Mouse (Mus musculus): Measurements from ENCODE around the gene Olfr1211. TPM values are rescaled to one million over a fixed set of nuclear protein-coding genes. Genes with fewer than 3 reads are reported as not detected.

Gene Olfr1211
- not detected in 2 replicates for polyA plus RNA-seq (2015; fragmentation: Nextera tagmentation; extraction: Ambion mirVana)

- Histone ChIP-seq H3K4me3 (no peak within 1 kb of the TSS), H3K9ac (no peak within 1 kb of the TSS), H3K4me1 (no peaks in the 10 kb centered on the region), H3K9me3 (no peaks in the 10 kb centered on the region), H3K36me3 (replicated peaks) (no peaks in the 10 kb centered on the region), H3K27ac (no peak within 1 kb of the TSS), H3K4me2 (no peak within 1 kb of the TSS), H3K27me3 (replicated peaks) (no peaks in the 10 kb centered on the region)
- 94% methylated on average over 1 of the region's 1 CpGs for WGBS
- no peak for ATAC-seq (replicated peaks)
Observed at GRCm38 (mm10) chr2:88938011-88938410, at the start of gene Olfr1211. Olfr1211 (minus strand) TSS chr2:88938111.

DNA sequence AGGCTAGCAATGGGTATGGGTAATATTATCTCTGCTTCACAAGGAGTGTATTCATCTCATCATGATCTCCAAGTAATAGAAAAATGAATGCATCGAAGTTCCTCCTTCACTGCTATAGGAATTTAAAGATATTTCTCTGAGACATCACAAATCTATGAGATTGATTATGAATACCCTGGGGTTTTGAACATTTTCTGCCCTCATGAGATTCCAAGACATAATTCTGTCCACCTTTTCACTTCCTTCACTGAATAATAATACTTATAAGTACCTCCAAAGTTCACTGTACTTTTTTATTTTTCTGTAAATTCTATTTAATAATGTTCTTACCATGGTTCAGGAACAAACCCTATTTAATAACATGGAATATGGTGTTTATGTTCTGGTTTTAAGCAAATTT, 42.3 kb upstream of the Olfr1211 start, which contains the start of gene Gm13762:
TSS of gene Gm13762 (minus strand) at position 101 of the 400 bp plus-strand sequence.
- Histone ChIP-seq H3K36me3 (replicated peaks) (no peaks in the 10 kb centered on the region), H3K4me1 (no peaks in the 10 kb centered on the region), H3K27ac (no peak within 1 kb of the TSS), H3K9ac (no peak within 1 kb of the TSS), H3K9me3 (no peaks in the 10 kb centered on the region), H3K4me2 (no peak within 1 kb of the TSS), H3K27me3 (replicated peaks) (no peaks in the 10 kb centered on the region), H3K4me3 (no peak within 1 kb of the TSS)
- ATAC-seq (replicated peaks) = no peak
- 80% methylated on average over 1 of the region's 1 CpGs for WGBS

DNA sequence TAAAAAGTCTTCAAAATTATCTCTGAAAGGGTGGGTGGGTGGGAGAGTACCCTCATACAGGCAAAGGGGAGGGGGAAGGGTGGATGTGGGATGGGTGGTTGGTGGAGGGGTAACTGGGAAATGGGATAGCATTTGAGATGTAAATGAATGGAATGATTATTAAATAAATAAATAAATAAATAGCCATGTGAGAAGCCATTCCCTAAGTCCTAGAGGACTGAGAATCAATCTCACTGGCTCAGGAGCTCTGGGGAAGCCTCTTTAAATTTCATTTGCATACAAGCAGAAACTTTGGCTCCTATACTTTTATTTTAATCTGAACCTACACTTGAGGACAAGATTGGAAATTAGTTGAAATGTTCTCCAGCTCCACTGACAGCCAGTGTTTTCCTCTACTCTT, 15.8 kb upstream of the Olfr1211 start, which contains the start of gene Olfr1212:
TSS of gene Olfr1212 (plus strand) at position 301 of the 400 bp plus-strand sequence.
- H3K9me3 ChIP-seq = no peaks in the 10 kb centered on the region
- H3K4me3 ChIP-seq = no peak within 1 kb of the TSS
- no peak within 1 kb of the TSS for H3K4me2 ChIP-seq
- no peak within 1 kb of the TSS for H3K9ac ChIP-seq
- H3K27ac ChIP-seq = no peak within 1 kb of the TSS
- H3K4me1 ChIP-seq = no peaks in the 10 kb centered on the region
- ATAC-seq (replicated peaks) = no peak
- no peaks in the 10 kb centered on the region for H3K27me3 ChIP-seq (replicated peaks)
- H3K36me3 ChIP-seq (replicated peaks) = no peaks in the 10 kb centered on the region

- H3K9ac ChIP-seq = no peak within 1 kb of the TSS
- no peaks in the 10 kb centered on the region for H3K27me3 ChIP-seq (replicated peaks)
- H3K4me2 ChIP-seq = no peak within 1 kb of the TSS
- no peak within 1 kb of the TSS for H3K27ac ChIP-seq
- H3K4me1 ChIP-seq = no peaks in the 10 kb centered on the region
- no peaks in the 10 kb centered on the region for H3K9me3 ChIP-seq
- no peaks in the 10 kb centered on the region for H3K36me3 ChIP-seq (replicated peaks)
- 95% methylated on average over 3 of the region's 3 CpGs for WGBS
- ATAC-seq (replicated peaks) = no peak
- no peak within 1 kb of the TSS for H3K4me3 ChIP-seq
Observed at GRCm38 (mm10) chr2:88915057-88915456, 22.9 kb downstream of the Olfr1211 start, which contains the start of gene Olfr1209. Olfr1209 (minus strand) TSS chr2:88915157.

- no peak for ATAC-seq (replicated peaks)
- Histone ChIP-seq H3K36me3 (replicated peaks) (no peaks in the 10 kb centered on the region), H3K27ac (no peak within 1 kb of the TSS), H3K9ac (no peak within 1 kb of the TSS), H3K4me1 (no peaks in the 10 kb centered on the region), H3K4me2 (no peak within 1 kb of the TSS), H3K27me3 (replicated peaks) (no peaks in the 10 kb centered on the region), H3K9me3 (no peaks in the 10 kb centered on the region), H3K4me3 (no peak within 1 kb of the TSS)
Observed at GRCm38 (mm10) chr2:88902211-88902610, 35.7 kb downstream of the Olfr1211 start, which contains the start of gene Olfr1208. Olfr1208 (minus strand) TSS chr2:88902311.

Other genes with a start within 250 kb of the Olfr1211 start
- gene Olfr1195, start 248.9 kb downstream of the Olfr1211 start, polyA plus RNA-seq (2015; fragmentation: Nextera tagmentation; extraction: Ambion mirVana) = not detected in 2 replicates
- not detected in 2 replicates for gene Olfr1196, start 233.5 kb downstream of the Olfr1211 start, polyA plus RNA-seq (2015; fragmentation: Nextera tagmentation; extraction: Ambion mirVana)
- gene Olfr1197, start 205.7 kb downstream of the Olfr1211 start, polyA plus RNA-seq (2015; fragmentation: Nextera tagmentation; extraction: Ambion mirVana) = not detected in 2 replicates
- not detected in 2 replicates for gene Olfr1198, start 186.7 kb downstream of the Olfr1211 start, polyA plus RNA-seq (2015; fragmentation: Nextera tagmentation; extraction: Ambion mirVana)
- not detected in 2 replicates for gene Olfr1199, start 177.6 kb downstream of the Olfr1211 start, polyA plus RNA-seq (2015; fragmentation: Nextera tagmentation; extraction: Ambion mirVana)
- not detected in 2 replicates for gene Olfr1200, start 167.6 kb downstream of the Olfr1211 start, polyA plus RNA-seq (2015; fragmentation: Nextera tagmentation; extraction: Ambion mirVana)
- not detected in 2 replicates for gene Olfr1201, start 145.1 kb downstream of the Olfr1211 start, polyA plus RNA-seq (2015; fragmentation: Nextera tagmentation; extraction: Ambion mirVana)
- gene Olfr1202, start 123.6 kb downstream of the Olfr1211 start, polyA plus RNA-seq (2015; fragmentation: Nextera tagmentation; extraction: Ambion mirVana) = not detected in 2 replicates
- gene Olfr1205, start 108.4 kb downstream of the Olfr1211 start, polyA plus RNA-seq (2015; fragmentation: Nextera tagmentation; extraction: Ambion mirVana) = not detected in 2 replicates
- gene Olfr1204, start 88.8 kb downstream of the Olfr1211 start, polyA plus RNA-seq (2015; fragmentation: Nextera tagmentation; extraction: Ambion mirVana) = not detected in 2 replicates
- gene Olfr1206, start 74.9 kb downstream of the Olfr1211 start, polyA plus RNA-seq (2015; fragmentation: Nextera tagmentation; extraction: Ambion mirVana) = not detected in 2 replicates
- not detected in 2 replicates for gene Olfr1208, start 35.8 kb downstream of the Olfr1211 start, polyA plus RNA-seq (2015; fragmentation: Nextera tagmentation; extraction: Ambion mirVana)
- gene Olfr1209, start 23.0 kb downstream of the Olfr1211 start, polyA plus RNA-seq (2015; fragmentation: Nextera tagmentation; extraction: Ambion mirVana) = not detected in 2 replicates
- not detected in 2 replicates for gene Olfr1212, start 15.9 kb upstream of the Olfr1211 start, polyA plus RNA-seq (2015; fragmentation: Nextera tagmentation; extraction: Ambion mirVana)
- gene Gm13762, start 42.2 kb upstream of the Olfr1211 start, polyA plus RNA-seq (2015; fragmentation: Nextera tagmentation; extraction: Ambion mirVana) = not detected in 2 replicates
- not detected in 2 replicates for gene Olfr1214, start 54.5 kb upstream of the Olfr1211 start, polyA plus RNA-seq (2015; fragmentation: Nextera tagmentation; extraction: Ambion mirVana)
- not detected in 2 replicates for gene Olfr1215, start 68.9 kb upstream of the Olfr1211 start, polyA plus RNA-seq (2015; fragmentation: Nextera tagmentation; extraction: Ambion mirVana)
- not detected in 2 replicates for gene Olfr1216, start 80.2 kb upstream of the Olfr1211 start, polyA plus RNA-seq (2015; fragmentation: Nextera tagmentation; extraction: Ambion mirVana)
- not detected in 2 replicates for gene Olfr1217, start 94.0 kb upstream of the Olfr1211 start, polyA plus RNA-seq (2015; fragmentation: Nextera tagmentation; extraction: Ambion mirVana)
- not detected in 2 replicates for gene Olfr1218, start 123.1 kb upstream of the Olfr1211 start, polyA plus RNA-seq (2015; fragmentation: Nextera tagmentation; extraction: Ambion mirVana)
- not detected in 2 replicates for gene Olfr1219, start 145.4 kb upstream of the Olfr1211 start, polyA plus RNA-seq (2015; fragmentation: Nextera tagmentation; extraction: Ambion mirVana)
- not detected in 2 replicates for gene Olfr1220, start 168.7 kb upstream of the Olfr1211 start, polyA plus RNA-seq (2015; fragmentation: Nextera tagmentation; extraction: Ambion mirVana)
- not detected in 2 replicates for gene Olfr1221, start 179.2 kb upstream of the Olfr1211 start, polyA plus RNA-seq (2015; fragmentation: Nextera tagmentation; extraction: Ambion mirVana)
- not detected in 2 replicates for gene Olfr1222, start 194.9 kb upstream of the Olfr1211 start, polyA plus RNA-seq (2015; fragmentation: Nextera tagmentation; extraction: Ambion mirVana)
- gene Olfr1223, start 213.4 kb upstream of the Olfr1211 start, polyA plus RNA-seq (2015; fragmentation: Nextera tagmentation; extraction: Ambion mirVana) = not detected in 2 replicates
- gene Olfr1224-ps1, start 226.0 kb upstream of the Olfr1211 start, polyA plus RNA-seq (2015; fragmentation: Nextera tagmentation; extraction: Ambion mirVana) = not detected in 2 replicates
- not detected in 2 replicates for gene Olfr1225, start 236.6 kb upstream of the Olfr1211 start, polyA plus RNA-seq (2015; fragmentation: Nextera tagmentation; extraction: Ambion mirVana)